Mouse (Mus musculus) layer of hippocampus, postnatal 14 days (tissue): ENCODE measurements at regions not wholly inside any gene's neighbourhood (a gene's known extent, or its start where the extent isn't known, plus 50 kb on each side); places are given as distances from the start of the nearest gene placed in this dataset.
A peak's percentile ranks its signal among the peaks of the same experiment; 100 is the strongest.

Source experiments
- DNase-seq, 2 experiments: peaks; one replicate each; pipeline ENCODE4 v3.0.0; 2021 to 2022; ENCODE audit warnings: low spot score in 2 of 2, mixed read lengths in 1 of 2

DNA sequence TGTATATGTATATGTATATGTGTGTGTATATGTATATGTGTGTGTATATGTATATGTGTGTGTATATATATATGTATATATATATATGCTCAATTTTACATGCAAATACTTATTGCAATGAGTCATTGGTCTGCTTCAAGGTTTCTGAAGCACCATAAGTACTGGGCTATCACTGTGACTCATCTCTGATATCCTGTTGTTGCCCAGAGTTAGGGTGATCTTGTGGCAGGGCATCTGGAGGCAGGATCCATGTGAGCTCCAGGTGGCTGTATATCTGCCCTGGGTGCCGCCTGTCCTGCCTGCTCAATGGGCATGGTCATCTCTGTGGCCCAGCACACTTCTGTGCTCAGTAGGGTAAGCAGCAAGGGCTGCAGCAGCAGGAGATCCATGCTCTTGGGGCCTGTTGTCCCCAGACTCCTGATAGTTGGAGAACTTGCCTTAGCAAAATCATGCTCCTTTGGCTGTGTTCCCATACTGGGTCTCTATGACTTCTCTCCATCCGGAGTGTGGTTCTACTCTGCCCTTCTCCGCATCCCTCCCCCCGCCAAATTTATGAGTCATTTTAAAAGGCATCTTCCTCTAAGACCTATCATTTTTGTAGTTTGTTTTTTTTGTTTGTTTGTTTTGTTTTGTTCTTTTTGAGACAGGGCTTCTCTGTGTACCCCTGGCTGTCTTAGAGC, 356.1 kb downstream of the Hace1 start:
- no peak for DNase-seq

DNA sequence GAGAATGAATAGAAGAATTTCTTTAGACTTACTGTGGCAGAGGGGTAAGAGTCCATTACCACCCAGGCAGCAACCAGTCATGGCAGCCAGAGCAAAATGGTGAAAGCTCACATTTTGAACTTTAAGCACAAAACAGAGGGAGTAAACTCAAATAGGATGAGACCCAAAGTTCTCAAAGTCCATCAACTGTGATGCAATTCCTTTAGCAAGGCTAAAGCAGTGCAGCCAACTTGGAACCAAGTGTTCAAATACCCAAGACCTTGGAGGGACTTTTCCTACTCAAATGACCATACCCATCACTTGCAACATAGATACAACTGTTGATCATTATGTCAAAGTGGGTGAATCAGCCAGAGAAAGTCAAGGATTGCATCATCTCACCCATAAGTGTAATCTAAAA, 380.1 kb downstream of the Hace1 start:
- DNase-seq = no peak

DNA sequence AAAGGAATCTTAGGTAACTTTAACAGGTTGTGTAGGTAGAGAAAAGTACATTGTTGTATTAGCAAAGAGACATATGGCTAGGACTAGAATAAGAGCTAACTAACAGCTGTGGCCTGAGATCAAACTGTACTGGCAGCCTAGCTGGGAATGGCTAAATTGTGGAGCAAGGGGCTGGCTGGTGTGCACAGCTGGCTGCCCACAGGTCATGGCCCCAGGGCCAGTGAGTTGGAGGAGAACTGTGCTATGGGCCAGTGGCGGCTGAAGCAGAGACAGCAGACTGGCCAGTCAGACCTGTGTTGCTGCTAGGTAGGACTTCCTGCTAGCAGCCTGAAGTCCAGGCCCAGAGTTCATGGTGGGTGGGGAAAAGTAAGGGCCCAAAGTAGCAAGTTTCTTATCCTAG, 394.6 kb downstream of the Hace1 start:
- DNase-seq = no peak

DNA sequence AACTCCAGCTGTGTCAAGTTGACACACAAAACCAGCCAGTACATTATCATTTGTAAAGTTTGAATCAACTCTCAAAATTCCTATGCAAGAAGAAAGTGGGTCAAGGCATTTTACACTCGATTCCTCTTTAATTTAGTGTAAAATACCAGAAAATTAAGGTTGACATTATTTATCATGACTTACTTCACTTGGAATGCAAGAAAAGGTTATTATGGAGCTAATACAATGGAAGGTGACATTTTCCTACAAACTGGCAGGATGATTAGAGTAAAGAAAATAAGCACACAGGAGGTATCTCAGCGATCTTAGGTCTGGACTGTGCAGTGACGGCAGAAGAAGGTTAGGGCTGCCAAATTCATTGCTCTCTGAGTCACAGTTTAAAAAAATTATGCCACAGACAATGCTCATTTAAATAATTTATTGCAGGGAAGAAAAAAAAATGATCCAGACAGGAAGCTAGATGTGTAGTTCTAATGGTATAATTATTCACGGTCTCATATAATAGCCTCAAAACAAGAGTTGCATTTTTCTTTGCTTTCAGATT, 405.2 kb downstream of the Hace1 start:
- no peak for DNase-seq

DNA sequence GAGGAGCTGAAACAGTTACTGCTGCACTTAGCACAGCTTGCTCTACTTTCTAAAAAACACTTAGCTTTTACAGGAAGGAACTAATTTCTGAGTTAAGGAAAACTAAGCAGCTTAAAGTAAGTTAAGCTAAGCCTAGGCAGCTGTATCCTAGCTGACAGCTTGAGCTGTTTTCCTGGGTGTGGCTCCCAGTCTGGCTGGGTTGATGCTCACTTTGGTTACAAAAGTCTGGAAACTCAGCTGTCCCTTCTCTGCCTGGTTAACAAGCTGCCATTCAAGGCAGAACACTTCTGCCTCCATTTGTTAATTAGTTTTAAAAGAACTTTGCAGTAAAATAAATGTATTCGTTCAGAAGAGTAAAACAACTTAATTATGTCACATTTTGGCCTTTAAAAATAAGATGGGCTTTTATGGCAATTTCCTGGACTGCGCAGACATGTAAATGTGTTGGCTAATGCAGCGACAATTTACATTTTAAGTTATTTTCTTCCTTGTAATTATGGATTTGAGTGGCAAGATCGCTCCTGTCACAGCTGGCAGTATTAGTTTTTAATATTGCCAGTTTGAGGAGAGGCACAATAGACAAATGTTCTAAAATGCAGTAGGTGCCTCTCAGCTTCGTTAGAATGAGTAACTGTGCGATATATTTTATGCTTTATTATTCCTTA, 406.2 kb downstream of the Hace1 start:
- peak; percentile 31 to 70 for DNase-seq

DNA sequence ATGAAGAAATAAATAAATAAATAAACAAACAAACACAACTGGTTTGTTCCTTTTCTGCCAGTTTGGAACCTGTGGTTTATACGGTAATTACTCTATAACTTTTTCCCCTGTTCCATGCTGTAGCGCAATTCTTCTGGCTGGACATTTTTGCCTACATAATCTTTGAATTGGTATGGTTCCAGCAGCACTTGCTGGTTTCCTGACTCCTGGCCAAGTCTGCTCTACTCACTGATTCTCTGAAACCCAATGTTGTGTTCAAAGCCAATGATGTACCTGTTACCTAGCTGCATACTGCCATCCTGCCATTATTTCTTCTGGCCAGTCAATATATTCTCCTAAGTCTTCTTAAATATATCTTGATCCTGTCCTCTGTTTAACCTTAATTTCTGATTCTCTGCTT, 408.7 kb downstream of the Hace1 start:
- DNase-seq = no peak

DNA sequence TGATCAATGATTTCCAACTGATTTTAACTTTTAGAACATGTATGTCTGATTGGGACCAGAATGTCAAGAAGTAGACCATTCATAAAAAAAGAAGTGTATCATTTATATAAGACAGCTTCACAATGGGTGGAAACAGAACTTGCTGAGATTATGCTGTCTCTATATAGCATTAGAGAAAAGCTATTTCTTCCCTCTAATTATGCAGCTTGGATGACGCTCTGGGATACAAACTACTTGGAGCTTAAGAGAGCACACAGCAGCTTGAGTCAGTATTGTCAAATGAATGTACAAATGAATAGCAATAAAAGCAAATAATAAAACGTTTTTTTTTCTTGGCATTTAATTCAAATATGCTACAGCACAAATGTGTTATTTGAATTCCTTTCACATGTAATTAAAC, 428.7 kb downstream of the Hace1 start:
- no peak for DNase-seq

DNA sequence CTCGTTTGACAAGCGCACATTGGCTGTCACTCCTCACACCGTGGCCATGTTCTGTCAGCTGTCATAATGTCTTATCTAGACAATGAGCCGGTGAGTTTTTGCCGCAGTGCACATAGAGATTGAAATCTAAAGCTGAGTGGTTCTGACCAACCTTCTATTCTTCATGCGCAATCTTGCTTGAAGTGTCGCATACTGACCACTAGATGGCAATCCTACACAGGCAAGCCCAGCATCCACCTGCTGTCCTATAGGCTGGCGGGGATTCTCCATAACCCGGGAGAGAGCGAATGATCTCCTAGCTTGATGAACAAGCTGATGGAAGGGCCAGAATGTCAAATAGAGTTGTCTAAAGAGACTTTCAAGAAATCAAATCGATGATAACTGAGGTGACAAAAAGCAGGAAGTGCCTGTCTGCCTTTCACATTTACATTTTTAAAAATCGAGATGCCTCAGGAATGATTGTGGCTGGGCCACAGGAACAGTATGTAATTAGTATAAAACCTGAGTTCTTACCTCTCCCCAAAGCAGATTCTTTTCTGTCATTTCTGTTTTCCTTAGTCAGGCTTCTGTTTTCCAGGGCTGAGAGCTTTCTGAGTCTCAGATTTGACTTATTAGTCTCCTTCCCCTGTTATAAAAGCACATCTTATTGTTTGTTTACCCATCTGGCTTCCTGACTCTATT, 434.4 kb downstream of the Hace1 start:
- DNase-seq = peak; percentile 66 to 83

DNA sequence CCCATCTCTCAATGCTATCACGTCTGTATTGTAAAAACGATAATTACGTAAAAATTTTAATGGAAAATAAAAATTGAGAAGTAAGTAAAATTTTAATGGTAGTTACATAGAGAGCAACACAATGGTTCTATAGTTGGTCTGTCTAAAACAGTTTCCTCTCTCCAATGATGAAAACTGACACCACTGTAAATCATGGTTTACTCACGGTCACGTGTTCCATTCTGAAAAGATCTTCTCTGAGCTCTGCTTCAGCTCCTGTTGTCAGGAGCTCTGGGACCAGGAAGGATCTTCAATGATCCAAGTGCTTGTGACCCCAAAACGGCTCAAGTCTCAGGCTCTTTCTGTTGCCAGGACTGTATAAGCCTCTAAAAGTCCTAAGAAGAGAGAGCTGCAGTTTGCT, 435.0 kb downstream of the Hace1 start:
- DNase-seq = no peak

DNA sequence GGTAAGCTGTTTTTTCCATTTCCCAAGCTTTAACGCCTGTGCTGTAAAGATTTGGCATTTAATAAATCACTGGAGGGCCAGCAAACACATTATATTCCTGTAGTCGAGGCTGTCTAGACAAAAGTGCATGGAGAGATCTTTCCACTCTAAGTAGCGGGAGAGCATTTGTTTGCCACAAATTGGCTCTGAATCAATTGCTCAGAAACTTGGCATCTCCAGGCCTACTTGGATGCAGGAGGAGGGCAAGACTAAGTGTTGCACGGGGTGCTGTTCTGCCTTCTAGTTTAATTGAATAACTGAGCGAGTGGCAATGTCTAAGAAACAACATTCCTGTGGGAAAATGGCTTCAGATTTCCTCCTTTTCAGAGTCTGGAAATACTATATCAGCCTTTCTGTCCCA, 438.7 kb downstream of the Hace1 start:
- DNase-seq = peak; percentile 7 to 53

DNA sequence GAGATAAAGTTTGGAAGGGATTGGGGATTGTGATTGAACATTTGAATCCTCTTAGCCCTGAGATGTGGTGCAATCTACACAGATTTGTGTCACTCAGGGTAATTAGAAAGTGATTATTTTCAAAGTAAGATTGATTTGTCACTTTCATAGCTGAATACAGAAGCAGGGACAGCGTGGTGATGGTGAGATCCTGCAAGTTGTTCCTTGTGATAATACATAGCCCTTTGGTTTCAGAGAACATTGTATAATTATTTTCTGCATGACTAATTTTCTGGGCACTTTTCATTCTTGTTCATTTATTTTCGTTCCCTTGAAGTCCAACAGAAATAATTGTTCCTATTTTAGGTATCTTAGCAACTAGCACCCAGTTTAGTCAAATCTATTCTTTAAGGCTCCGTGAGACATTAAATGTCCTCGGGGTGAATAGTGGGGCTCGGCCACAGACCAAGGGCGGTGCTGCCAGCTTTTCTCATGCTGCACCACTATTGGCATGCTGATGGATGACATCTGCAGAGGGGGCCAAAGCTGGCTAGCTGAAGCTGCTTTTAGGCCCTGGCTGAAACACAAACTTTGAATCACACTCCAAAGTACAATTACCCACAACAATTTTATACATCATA, 468.0 kb downstream of the Hace1 start:
- peak; percentile 45 to 81 for DNase-seq

DNA sequence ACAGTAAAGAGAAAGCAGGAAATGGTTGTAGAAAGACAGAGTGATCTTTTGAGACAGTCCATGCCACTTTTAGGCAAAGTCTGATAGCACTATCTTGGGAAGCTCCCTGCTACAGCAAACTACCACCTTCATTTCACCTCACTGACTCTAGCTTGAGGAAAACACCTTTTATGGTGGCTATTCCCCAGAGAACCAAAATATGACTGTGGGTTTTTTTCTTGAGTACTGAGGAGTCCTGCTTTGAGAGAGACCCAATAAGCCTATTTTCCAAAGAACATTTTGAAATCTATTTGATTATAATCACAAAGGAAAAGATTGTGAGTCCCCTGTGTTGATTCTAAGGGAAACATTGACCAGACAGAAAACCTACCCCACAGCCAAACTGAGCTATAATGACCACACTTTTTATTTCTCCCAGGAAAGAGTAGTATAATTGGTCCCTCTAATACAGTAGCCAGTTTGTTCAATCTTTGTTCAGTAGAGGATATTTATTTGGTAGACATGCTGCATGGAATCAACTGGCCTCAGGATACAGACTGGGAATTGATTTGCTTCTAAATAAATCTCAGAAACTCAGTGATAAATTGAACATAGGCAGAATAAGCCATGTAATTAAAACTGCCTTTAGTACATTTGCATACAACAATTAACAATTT, 468.6 kb downstream of the Hace1 start:
- DNase-seq = peak in 1 of 2 experiments; percentile 16

DNA sequence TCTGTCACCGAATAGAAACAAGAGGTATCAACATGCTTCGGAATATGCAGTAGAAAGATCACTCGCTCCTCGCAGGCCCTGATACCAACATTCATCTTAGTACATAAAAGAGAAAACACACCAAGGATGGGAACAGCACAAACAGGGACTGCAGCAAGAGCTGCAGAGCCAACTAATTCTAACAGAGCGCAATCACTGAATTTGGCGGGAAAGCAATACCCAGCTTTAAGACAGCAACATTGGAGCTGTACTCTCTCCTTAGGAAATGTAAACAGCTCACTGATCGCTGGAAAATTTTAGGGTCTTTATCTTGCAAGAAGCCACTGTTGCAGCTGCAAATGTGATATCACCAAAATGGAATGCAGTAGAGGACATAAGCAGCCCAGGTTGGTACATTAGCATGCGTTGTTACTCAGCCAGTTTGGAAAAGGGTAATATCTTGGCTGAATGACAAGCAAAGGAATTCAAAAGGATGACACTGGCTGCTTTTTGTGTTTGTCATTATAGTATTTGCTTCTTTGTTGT, 469.3 kb downstream of the Hace1 start:
- DNase-seq = peak in 1 of 2 experiments; percentile 16

DNA sequence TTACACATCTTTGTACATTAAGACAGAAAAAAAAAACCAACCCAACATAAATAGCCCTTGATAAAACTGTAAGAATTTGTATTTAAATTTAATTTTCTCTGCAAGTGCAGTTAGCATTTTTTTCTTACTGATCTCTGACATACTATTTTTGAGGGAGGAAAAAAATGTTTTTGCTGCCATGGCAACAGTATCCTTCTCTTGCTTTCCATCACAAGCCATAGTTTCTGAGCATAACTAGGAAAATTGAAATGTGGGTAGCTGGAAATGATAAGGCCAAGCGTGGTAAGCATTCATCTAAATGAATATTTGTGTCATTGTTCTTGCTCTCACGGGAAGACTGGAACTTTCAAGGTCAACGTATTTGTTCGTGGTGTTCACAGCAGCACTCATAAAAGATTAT, 470.0 kb downstream of the Hace1 start:
- peak in 1 of 2 experiments; percentile 31 for DNase-seq

DNA sequence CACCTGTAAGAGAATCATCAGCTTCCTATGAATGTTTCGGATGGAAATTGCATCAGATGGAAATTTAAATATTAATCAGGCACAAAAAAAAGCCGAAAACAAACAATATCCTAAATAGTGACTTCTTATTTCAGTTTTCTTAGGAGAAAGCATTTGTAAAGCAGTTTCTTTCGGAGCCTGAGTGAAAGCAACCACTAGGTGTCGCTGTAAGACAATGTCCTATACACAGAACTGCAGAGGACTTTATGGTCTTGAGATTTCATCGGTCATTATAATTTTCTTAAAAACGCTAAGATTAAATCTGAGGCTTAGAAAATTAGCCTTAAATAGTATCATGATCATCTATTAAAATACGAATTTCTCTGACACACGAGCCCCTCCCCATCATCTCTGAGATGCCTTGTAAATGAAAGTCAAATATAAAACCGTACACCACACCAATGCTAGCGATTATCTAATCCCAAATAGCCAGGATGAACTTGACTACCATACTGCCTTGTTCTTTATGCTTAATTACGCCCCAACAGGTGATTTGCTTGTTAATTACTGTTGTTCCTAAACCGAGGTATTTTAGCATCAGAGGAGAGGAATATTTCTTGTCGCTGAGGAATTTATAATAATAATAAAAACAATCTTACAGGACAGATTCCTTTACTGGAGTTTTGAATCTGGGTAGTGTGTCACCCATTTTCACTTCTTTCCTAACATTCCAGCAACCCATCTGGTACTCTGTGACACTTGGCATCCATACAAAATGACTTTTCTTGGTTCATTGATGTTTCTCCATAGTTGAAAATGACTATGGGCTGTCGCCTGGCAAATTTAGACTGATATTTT, 480.0 kb downstream of the Hace1 start:
- DNase-seq = peak; percentile 48 to 86

DNA sequence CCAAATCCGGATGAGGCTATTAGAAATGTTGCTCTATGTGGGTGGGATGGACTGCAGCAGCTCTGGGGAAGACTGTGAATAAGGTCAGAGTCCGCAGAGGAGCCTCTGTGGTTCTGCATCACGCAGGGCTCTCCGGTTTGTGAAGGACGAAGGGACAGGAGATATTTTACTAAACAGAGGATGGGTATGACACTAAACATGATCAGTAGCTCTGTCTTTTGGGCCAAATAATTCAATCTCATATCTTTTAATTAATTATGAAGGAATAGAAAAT, 480.5 kb downstream of the Hace1 start:
- no peak for DNase-seq

DNA sequence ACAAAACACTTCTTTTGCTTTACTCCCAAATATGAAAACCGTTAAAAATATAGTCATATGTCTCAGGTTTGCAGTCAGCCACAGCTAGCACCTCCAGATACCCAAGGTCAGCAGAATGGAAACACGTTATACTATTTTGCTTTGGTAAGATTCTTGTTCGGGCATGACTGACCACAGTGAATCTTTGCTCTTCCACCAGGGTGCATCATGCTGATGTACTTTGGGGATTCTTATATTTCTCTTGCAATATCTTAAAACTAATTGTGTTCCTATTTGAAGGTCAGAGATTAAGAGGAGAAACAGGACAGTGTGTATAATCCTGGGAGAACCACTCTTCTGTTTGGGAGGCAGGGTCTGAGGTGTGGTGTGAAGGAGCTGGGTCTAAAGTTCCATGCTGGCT, 481.7 kb downstream of the Hace1 start:
- DNase-seq = no peak

DNA sequence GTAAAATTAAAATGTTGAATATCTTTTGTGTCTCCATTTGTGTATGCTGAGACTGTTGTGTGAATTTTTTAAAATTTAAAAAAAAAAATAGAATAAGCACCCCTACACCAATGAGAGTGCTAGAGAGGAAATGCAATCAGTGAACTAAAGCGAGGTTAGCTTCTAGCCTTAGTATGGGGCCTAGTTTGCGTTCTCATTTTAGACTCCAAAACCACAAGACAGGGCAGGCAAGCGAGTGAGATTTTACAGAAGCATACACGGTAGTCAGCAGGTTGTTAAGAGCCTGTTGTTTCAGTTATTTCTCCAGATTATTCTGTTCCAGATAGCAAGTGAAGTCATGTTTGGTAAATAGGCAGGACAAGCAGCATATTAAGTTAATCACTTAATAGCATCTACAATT, 486.2 kb downstream of the Hace1 start:
- no peak for DNase-seq

DNA sequence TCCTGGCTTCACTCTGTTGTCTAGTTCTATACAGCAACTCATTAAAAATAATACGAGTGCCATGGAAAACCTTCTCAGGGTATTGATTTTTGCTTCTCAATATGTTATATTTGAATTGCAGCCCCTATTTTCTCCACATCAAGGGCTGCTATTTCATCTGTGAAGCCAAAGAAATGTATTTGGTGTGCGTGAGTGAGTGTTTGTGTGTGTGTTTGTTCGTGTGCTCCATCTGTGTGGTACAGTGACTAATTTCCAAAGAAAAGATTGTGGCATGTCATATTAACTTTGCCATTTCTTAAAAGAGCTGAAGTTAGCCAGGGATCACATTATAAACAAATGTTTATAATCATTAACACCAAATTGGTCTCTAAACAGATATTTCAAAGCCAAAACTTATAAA, 493.1 kb downstream of the Hace1 start:
- no peak for DNase-seq

DNA sequence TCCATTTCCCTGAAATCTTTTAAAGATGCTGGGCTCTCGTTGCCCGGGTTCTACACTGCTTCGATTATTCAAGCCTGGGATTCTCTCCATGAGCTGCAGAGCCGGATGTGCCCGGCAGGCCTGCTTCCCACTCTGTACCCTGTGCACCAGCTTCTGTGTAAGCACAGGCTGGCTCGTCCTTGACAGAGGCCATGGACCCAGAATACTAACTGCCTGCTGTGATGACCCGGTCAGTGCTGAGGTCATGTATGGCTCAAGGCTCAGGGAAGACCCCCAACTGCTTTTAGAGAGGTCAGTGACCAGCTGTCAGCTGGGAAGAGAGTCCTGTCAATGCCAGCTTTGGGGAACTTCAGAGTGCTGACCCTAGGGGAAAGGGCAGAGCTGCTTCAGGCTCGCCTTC, 493.6 kb downstream of the Hace1 start:
- DNase-seq = no peak
